Comparison of ENCODE assay signal across 27 mouse cellular contexts in the genomic region with DNA sequence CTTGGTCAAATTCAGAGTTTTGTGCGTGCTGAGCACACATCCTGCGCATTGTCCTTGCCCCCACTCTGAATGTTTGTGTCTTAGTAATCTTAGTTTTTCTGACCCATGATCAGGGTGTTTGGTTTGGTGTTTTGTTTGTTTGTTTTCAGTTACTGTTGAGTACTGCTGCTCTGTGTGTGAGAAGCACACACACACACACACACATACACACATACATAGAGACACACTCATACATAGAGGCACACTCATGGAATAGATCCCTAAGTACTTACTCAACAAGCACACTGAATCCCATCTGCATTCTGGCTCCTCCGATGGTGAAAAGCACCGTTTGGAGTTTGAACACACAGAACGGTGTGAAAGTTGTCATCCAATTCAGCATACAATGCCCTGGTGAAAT.
"Had no signal": no experiment of that assay in that cellular context is flagged by ENCODE, and none has a peak within 500 bp of the region (broad histone marks: within the 10 kb centered on the region; RNA-seq: fewer than 3 reads in every experiment).

No protein-coding gene starts in this region.

- H3K36me3 ChIP-seq: liver, embryonic 12.5 days; liver, embryonic 13.5 days; liver, embryonic 15.5 days; neural tube, embryonic 12.5 days had no signal

- H3K27me3 ChIP-seq: limb, embryonic 12.5 days; limb, embryonic 13.5 days; limb, embryonic 15.5 days; liver, embryonic 12.5 days; liver, embryonic 13.5 days; liver, embryonic 15.5 days; lung, embryonic 15.5 days; megakaryocyte, embryonic 14.5 days; midbrain, embryonic 15.5 days; neural tube, embryonic 12.5 days; neural tube, embryonic 13.5 days had no signal

- H3K4me3 ChIP-seq: left cerebral cortex, adult 2 months; limb, embryonic 10.5 days; limb, embryonic 12.5 days; limb, embryonic 13.5 days; limb, embryonic 15.5 days; liver, embryonic 12.5 days; liver, embryonic 13.5 days; liver, embryonic 15.5 days; lung, embryonic 15.5 days; megakaryocyte, embryonic 14.5 days; midbrain, embryonic 15.5 days; myocyte; neural tube, embryonic 12.5 days; neural tube, embryonic 13.5 days had no signal

- H3K4me1 ChIP-seq: limb, embryonic 10.5 days; limb, embryonic 12.5 days; limb, embryonic 13.5 days; limb, embryonic 15.5 days; liver, embryonic 12.5 days; liver, embryonic 13.5 days; liver, embryonic 15.5 days; lung, embryonic 15.5 days; megakaryocyte, embryonic 14.5 days; midbrain, embryonic 15.5 days; neural tube, embryonic 12.5 days; neural tube, embryonic 13.5 days had no signal

- DNase-seq: left cerebral cortex, postnatal 4 days; liver; liver, embryonic 13.5 days; liver, postnatal 0 days; lung, adult 2 months; lung, postnatal 10 days; lung, postnatal 14 days had no signal

- H3K9ac ChIP-seq: limb, embryonic 12.5 days; limb, embryonic 13.5 days; limb, embryonic 15.5 days; liver, embryonic 12.5 days; liver, embryonic 13.5 days; liver, embryonic 14.5 days; liver, embryonic 15.5 days; liver, postnatal 0 days; lung, embryonic 14.5 days; lung, embryonic 15.5 days; midbrain, embryonic 15.5 days; neural tube, embryonic 12.5 days; neural tube, embryonic 13.5 days had no signal

- H3K4me2 ChIP-seq: limb, embryonic 12.5 days; limb, embryonic 13.5 days; limb, embryonic 15.5 days; liver, embryonic 11.5 days; liver, embryonic 12.5 days; liver, embryonic 13.5 days; liver, embryonic 15.5 days; lung, embryonic 14.5 days; lung, embryonic 15.5 days; midbrain, embryonic 11.5 days; midbrain, embryonic 15.5 days; neural tube, embryonic 12.5 days; neural tube, embryonic 13.5 days had no signal

- ATAC-seq: liver, embryonic 12.5 days; liver, postnatal 0 days; lung, postnatal 0 days; midbrain, embryonic 16.5 days had no signal

- H3K9me3 ChIP-seq: limb, embryonic 10.5 days; limb, embryonic 12.5 days; limb, embryonic 13.5 days; limb, embryonic 15.5 days; liver, embryonic 12.5 days; liver, embryonic 13.5 days; liver, embryonic 15.5 days; lung, embryonic 15.5 days; megakaryocyte, embryonic 14.5 days; midbrain, embryonic 15.5 days; neural tube, embryonic 12.5 days; neural tube, embryonic 13.5 days had no signal

- H3K27ac ChIP-seq: left cerebral cortex, adult 2 months; limb, embryonic 10.5 days; limb, embryonic 12.5 days; limb, embryonic 13.5 days; limb, embryonic 15.5 days; liver, embryonic 12.5 days; liver, embryonic 13.5 days; liver, embryonic 14.5 days; liver, embryonic 15.5 days; lung, embryonic 15.5 days; macrophage; midbrain, embryonic 15.5 days; neural tube, embryonic 12.5 days; neural tube, embryonic 13.5 days had no signal
